Mouse (Mus musculus) embryonic facial prominence, embryonic 12.5 days (tissue): ENCODE results near the gene Olfr135. TPM values are rescaled to one million over a fixed set of nuclear protein-coding genes. Genes with fewer than 3 reads are reported as not detected.

Source experiments
- ATAC-seq: fragments of 200-750 bp; cut with Nextera tagmentation; 2 replicates; pipeline ENCODE4 v1.8.0; 2017; ENCODE audit not compliant: insufficient number of reproducible peaks, insufficient read depth, low FRiP score, low TSS enrichment
- H3K27ac ChIP-seq: fragments of 300-500 bp; sonication (generic); 2 replicates; pipeline ENCODE4 v1.5.1; 2016; ENCODE audit warnings: mild to moderate bottlenecking
- H3K27me3 ChIP-seq: fragments of 300-500 bp; sonication (generic); 2 replicates; pipeline ENCODE4 v1.6.1; 2016; ENCODE audit warnings: mild to moderate bottlenecking, moderate library complexity
- H3K36me3 ChIP-seq: fragments of 300-500 bp; sonication (generic); 2 replicates; pipeline ENCODE4 v1.6.1; 2016; ENCODE audit warnings: mild to moderate bottlenecking
- H3K4me1 ChIP-seq: fragments of 300-500 bp; sonication (generic); 2 replicates; pipeline ENCODE4 v1.6.1; 2016
- H3K4me2 ChIP-seq: fragments of 300-500 bp; sonication (generic); replicated peaks from 2 replicates; pipeline ENCODE4 v1.6.1; 2016; ENCODE audit warnings: mild to moderate bottlenecking, moderate library complexity
- H3K4me3 ChIP-seq: fragments of 300-500 bp; sonication (generic); 2 replicates; pipeline ENCODE4 v1.5.1; 2016; ENCODE audit warnings: mild to moderate bottlenecking
- H3K9ac ChIP-seq: fragments of 300-500 bp; sonication (generic); 2 replicates; pipeline ENCODE4 v1.6.1; 2016; ENCODE audit warnings: mild to moderate bottlenecking, moderate library complexity
- H3K9me3 ChIP-seq: fragments of 300-500 bp; sonication (generic); 2 replicates; pipeline ENCODE4 v1.6.1; 2016; ENCODE audit warnings: mild to moderate bottlenecking, moderate library complexity
- WGBS: fragments of 180-500 bp; shearing (Covaris S2); methylation state at CpG from one replicate; pipeline ENCODE4 v1.1.7; 2016; 5-methylcytosine and 5-hydroxymethylcytosine counted together
- polyA plus RNA-seq: library from polyadenylated mRNA; unstranded; fragments of >200 nt; fragmentation: Nextera tagmentation; extraction: Ambion mirVana; gene quantifications from 2 replicates; pipeline ENCODE4 v1.2.1, GENCODE M21; 2016

The Olfr135 gene
- polyA plus RNA-seq: not detected in 2 replicates

- Histone ChIP-seq H3K9me3 (no peaks in the 10 kb centered on the region), H3K27me3 (no peaks in the 10 kb centered on the region), H3K4me1 (no peaks in the 10 kb centered on the region), H3K4me2 (no peak within 1 kb of the TSS), H3K27ac (no peak within 1 kb of the TSS), H3K36me3 (no peaks in the 10 kb centered on the region), H3K4me3 (no peak within 1 kb of the TSS), H3K9ac (no peak within 1 kb of the TSS)
- ATAC-seq: no peak
- WGBS: 90% methylated on average over 1 of the region's 1 CpGs
Observed at GRCm38 (mm10) chr17:38204035-38204434, at the start of gene Olfr135. Olfr135 (plus strand) TSS chr17:38204335.

DNA sequence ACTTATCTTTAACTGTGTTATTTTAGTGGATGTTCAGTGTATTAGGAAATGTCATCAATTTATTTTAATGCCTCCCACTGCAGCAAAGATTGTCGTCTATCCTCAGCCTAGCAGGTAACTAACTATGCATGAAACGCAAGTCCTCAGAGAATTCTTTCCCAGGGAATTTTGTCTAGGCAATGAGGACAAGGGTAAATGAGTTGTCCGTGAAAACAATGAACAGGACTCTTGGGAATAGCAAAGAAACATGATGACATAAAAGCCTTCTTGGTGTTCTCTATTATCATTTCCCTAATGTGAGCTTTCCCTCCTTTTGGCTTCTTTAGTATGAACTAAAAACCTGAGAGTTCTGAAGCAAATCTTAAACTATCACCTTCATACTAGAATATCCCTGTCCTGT is 33.0 kb upstream of the Olfr135 start, which contains the start of gene Olfr134:
Gene Olfr134 (plus strand): TSS at position 301 of the 400 bp plus-strand sequence.
- Histone ChIP-seq H3K36me3 (no peaks in the 10 kb centered on the region), H3K4me2 (no peak within 1 kb of the TSS), H3K27ac (no peak within 1 kb of the TSS), H3K27me3 (no peaks in the 10 kb centered on the region), H3K4me1 (no peaks in the 10 kb centered on the region), H3K4me3 (no peak within 1 kb of the TSS), H3K9me3 (no peaks in the 10 kb centered on the region), H3K9ac (no peak within 1 kb of the TSS)
- WGBS: 69% methylated on average over 3 of the region's 3 CpGs
- no peak for ATAC-seq

Other genes starting within 250 kb of the Olfr135 start
- not detected in 2 replicates for gene Olfr129, start 144.3 kb upstream of the Olfr135 start, polyA plus RNA-seq
- gene Olfr130, start 140.4 kb upstream of the Olfr135 start, polyA plus RNA-seq: not detected in 2 replicates
- gene Olfr131, start 115.6 kb upstream of the Olfr135 start, polyA plus RNA-seq: not detected in 2 replicates
- not detected in 2 replicates for gene Olfr132, start 69.8 kb upstream of the Olfr135 start, polyA plus RNA-seq
- not detected in 2 replicates for gene Olfr133, start 59.1 kb upstream of the Olfr135 start, polyA plus RNA-seq
- gene Olfr134, start 32.9 kb upstream of the Olfr135 start, polyA plus RNA-seq: not detected in 2 replicates
- not detected in 2 replicates for gene Olfr138, start 56.7 kb downstream of the Olfr135 start, polyA plus RNA-seq
- not detected in 2 replicates for gene Olfr137, start 103.2 kb downstream of the Olfr135 start, polyA plus RNA-seq
- not detected in 2 replicates for gene Olfr136, start 125.5 kb downstream of the Olfr135 start, polyA plus RNA-seq
- not detected in 2 replicates for gene Esp36, start 215.8 kb downstream of the Olfr135 start, polyA plus RNA-seq